Mouse (Mus musculus): ENCODE results near the gene S100a3.

DNA sequence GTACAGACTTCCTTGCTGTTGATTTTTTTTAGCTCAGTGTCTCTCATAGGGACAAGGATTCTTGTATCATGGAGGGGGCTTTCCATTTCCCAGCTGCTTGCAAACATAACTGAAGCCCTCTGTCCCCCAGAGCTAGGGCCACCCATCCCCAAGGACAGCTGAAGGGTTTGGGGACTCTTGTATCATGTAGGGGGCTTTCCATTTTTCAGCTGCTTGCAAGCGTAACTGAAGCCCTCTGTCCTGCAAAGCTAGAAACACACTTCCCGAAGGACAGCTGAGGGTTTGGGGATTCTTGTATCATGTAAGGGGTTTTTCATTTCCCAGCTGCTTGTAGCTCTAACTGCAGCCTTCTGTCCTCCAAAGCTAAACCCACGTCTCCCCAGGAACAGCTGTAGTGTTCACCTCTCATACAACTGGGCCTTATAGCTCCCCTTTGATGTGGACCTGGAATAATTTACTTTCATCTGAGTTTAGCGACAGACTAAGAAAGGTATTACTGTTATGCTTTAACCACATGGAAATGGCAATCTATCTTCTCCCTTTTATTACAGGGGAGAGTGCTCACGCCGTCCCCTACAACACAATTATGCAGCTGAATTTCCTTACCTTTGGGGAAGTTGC lies at the start of gene S100a3:
- no peak for TF ChIP-seq CTCF (IDR thresholded peaks at IDR 0.05; ENCODE audit: low read depth)
- no peak for TF ChIP-seq EP300 (optimal IDR thresholded peaks at IDR 0.05)
